Mouse (Mus musculus) intestine, embryonic 16.5 days (tissue): Measurements from ENCODE around the gene Clec18a. TPM values are rescaled to one million over a fixed set of nuclear protein-coding genes. Genes with fewer than 3 reads are reported as not detected.
"Not testable (repeated sequence)": the region's sequence is repeated elsewhere in the genome, so short reads cannot be mapped to it uniquely, and the experiment has no call there.

Experiments
- ATAC-seq: fragments of 200-750 bp; cut with Nextera tagmentation; 2 replicates; pipeline ENCODE4 v1.8.0; 2017; ENCODE audit warnings: moderate TSS enrichment, moderate library complexity
- H3K27ac ChIP-seq: fragments of 300-500 bp; sonication (generic); 2 replicates; pipeline ENCODE4 v1.5.1; 2014; ENCODE audit warnings: mild to moderate bottlenecking, low read length
- H3K27me3 ChIP-seq: fragments of 300-500 bp; sonication (generic); replicated peaks from 2 replicates; pipeline ENCODE4 v1.6.1; 2014; ENCODE audit warnings: low read length, control low read depth, mixed read lengths; ENCODE audit not compliant: control insufficient read depth, insufficient read depth
- H3K36me3 ChIP-seq: fragments of 300-500 bp; sonication (generic); 2 replicates; pipeline ENCODE4 v1.6.1; 2014; ENCODE audit warnings: low read length, control low read depth; ENCODE audit not compliant: control insufficient read depth, insufficient read depth
- H3K4me1 ChIP-seq: fragments of 300-500 bp; sonication (generic); 2 replicates; pipeline ENCODE4 v1.6.1; 2014; ENCODE audit warnings: low read length, control low read depth, mixed read lengths; ENCODE audit not compliant: control insufficient read depth, insufficient read depth
- H3K4me2 ChIP-seq: fragments of 300-500 bp; sonication (generic); 2 replicates; pipeline ENCODE4 v1.6.1; 2014; ENCODE audit warnings: low read depth, low read length, control low read depth
- H3K4me3 ChIP-seq: fragments of 300-500 bp; sonication (generic); 2 replicates; pipeline ENCODE4 v1.5.1; 2014; ENCODE audit warnings: mild to moderate bottlenecking, low read length
- H3K9ac ChIP-seq: fragments of 300-500 bp; sonication (generic); 2 replicates; pipeline ENCODE4 v1.6.1; 2014; ENCODE audit warnings: low read depth, low read length
- H3K9me3 ChIP-seq: fragments of 300-500 bp; sonication (generic); 2 replicates; pipeline ENCODE4 v1.6.1; 2016; ENCODE audit warnings: low read length, control low read depth; ENCODE audit not compliant: control insufficient read depth
- WGBS: fragments of 180-500 bp; shearing (Covaris S2); extraction: QIAGEN DNeasy Blood & Tissue Kit; methylation state at CpG from one replicate; pipeline ENCODE4 v1.1.7; 2014; 5-methylcytosine and 5-hydroxymethylcytosine counted together
- microRNA-seq: library from miRNA; unstranded; fragments of <30 nt; microRNA quantifications from one replicate; pipeline ENCODE4, GENCODE M21; 2016
- polyA plus RNA-seq: library from polyadenylated mRNA; unstranded; fragments of >200 nt; fragmentation: Nextera tagmentation; extraction: Ambion mirVana; gene quantifications from 2 replicates; pipeline ENCODE4 v1.2.1, GENCODE M21; 2015

Gene Clec18a
- polyA plus RNA-seq, 1 experiment from 2014 or later = 0.07 TPM

DNA sequence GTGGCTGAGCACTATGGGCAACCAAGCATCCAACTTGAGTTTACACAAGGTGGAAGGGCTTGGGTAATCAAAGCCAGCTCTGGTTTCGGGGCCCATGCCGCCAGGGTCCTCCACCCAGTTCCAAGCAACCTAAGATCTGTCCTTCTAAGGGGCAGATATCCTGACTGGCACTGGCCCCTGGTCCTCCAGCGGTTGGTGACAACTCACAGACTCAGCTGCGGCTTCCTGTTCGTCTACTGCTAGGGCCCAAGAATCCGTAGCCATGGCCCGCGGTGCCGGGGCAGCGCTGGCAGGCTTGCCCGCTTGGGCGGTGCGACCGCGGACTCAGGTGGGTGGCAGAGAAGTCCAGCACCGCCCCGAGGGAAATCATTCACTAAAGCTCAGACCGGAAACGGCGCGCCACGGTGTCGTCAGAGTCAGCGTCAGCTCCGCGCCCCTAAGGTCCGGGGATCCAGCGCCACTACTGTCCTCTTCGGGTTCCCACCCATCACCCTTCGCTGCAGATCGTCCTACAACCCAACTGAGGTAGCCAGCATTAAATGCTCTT is 64.8 kb downstream of the Clec18a start:
- WGBS = under 1% methylated on average over 31 of the region's 31 CpGs

DNA sequence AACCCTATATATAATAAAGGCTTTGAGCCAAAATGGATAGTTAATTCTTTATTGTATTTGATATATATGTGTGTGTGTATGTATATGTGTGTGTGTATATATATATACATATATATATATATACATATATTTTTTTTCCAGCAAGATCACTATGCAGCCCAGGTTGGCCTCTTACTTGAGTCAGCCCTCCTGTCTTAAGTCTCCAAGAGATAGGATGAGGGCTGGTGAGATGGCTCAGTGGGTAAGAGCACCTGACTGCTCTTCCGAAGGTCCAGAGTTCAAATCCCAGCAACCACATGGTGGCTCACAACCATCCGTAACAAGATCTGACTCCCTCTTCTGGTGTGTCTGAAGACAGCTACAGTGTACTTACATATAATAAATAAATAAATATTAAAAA is 65.6 kb downstream of the Clec18a start:
- WGBS = 92% methylated on average over 1 of the region's 2 CpGs
- H3K27ac ChIP-seq, ATAC-seq, H3K9me3 ChIP-seq, H3K4me3 ChIP-seq, H3K4me2 ChIP-seq, H3K27me3 ChIP-seq, H3K36me3 ChIP-seq, H3K9ac ChIP-seq, H3K4me1 ChIP-seq: not testable (repeated sequence)

More for the DNA sequence above, 64.8 kb downstream of the Clec18a start:
- H3K27me3 ChIP-seq = no peaks in the 10 kb centered on the region
- peak; percentile 98 for ATAC-seq
- no peaks in the 10 kb centered on the region for H3K4me1 ChIP-seq
- H3K36me3 ChIP-seq = no peaks in the 10 kb centered on the region
- peak overlapping the region; percentile 73 for H3K4me2 ChIP-seq
- peak overlapping the region; percentile 76 for H3K4me3 ChIP-seq
- no peaks in the 10 kb centered on the region for H3K9me3 ChIP-seq
- H3K9ac ChIP-seq = peak overlapping the region; percentile 75
- H3K27ac ChIP-seq = peak overlapping the region; percentile 73

DNA sequence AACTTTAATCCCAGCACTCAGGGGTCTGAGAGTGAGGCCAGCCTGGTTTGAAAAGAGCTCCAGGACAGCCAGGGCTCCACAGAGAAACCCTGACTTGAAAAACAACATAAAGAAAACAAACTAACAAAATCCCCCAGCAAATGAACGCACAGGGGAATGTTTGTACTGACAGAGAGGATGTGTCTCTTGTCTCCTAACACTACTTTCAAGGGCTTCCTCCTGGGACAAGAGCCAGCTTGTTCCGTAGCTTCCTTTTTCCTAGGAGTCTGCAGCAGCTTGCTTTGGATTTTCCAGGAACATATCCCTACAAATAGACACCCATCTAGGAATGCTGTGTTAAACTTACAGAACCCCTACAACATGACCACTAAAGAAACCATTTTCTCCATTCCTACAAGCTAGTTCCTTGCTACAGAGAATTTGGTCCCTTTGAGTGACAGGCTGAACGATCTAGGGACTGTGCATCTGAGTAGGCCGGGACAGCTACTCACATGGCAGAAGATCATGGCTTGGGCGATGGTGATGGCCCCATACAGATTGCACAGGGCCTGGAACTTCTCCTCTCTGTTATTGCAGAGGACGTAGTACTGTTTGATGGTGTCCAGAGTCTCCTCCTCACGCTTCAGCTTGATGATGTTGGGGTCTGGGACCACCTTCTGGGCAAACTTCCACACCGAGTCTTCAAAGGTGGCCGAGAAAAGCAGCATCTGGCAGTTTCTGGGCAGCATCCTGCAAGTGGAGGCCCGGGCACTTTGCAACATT is 81.8 kb downstream of the Clec18a start:
- ATAC-seq, H3K4me3 ChIP-seq, H3K27ac ChIP-seq, H3K36me3 ChIP-seq, H3K27me3 ChIP-seq, H3K4me1 ChIP-seq, H3K9me3 ChIP-seq, H3K9ac ChIP-seq, H3K4me2 ChIP-seq: not testable (repeated sequence)
- 80% methylated on average over 6 of the region's 10 CpGs for WGBS

Small RNA genes lying within 50 kb of the gene (microRNA-seq; reads per million reads assigned to microRNA genes)
- gene Gm24103 (not detected), gene Mir3473d (0.91 reads per million)

Other genes starting within 250 kb of the Clec18a start
- gene Cog4, start 245.8 kb downstream of the Clec18a start, polyA plus RNA-seq = 78.5 and 79.3 TPM in 2 replicates
- 107 and 114 TPM in 2 replicates for gene Sf3b3, start 245.6 kb downstream of the Clec18a start, polyA plus RNA-seq
- 13.8 and 15.1 TPM in 2 replicates for gene Fuk, start 189.9 kb downstream of the Clec18a start, polyA plus RNA-seq
- 10.7 and 11.1 TPM in 2 replicates for gene St3gal2, start 172.5 kb downstream of the Clec18a start, polyA plus RNA-seq
- gene Ddx19a, start 94.6 kb downstream of the Clec18a start, polyA plus RNA-seq = 11.5 and 12.0 TPM in 2 replicates
- gene Ddx19b, start 60.7 kb downstream of the Clec18a start, polyA plus RNA-seq = 6.9 and 7.4 TPM in 2 replicates
- 51.6 and 52.3 TPM in 2 replicates for gene Aars, start 59.3 kb downstream of the Clec18a start, polyA plus RNA-seq
- 7.8 and 11.3 TPM in 2 replicates for gene Exosc6, start 36.1 kb downstream of the Clec18a start, polyA plus RNA-seq
- gene Pdpr, start 2.2 kb upstream of the Clec18a start, polyA plus RNA-seq = 6.5 and 8.5 TPM in 2 replicates
- 43.7 and 48.5 TPM in 2 replicates for gene Glg1, start 166.8 kb upstream of the Clec18a start, polyA plus RNA-seq
- 44.7 and 46.4 TPM in 2 replicates for gene Rfwd3, start 207.8 kb upstream of the Clec18a start, polyA plus RNA-seq
- 3.2 and 3.5 TPM in 2 replicates for gene Mlkl, start 245.8 kb upstream of the Clec18a start, polyA plus RNA-seq